9 mouse cellular contexts compared by ENCODE assay signal in the genomic region with DNA sequence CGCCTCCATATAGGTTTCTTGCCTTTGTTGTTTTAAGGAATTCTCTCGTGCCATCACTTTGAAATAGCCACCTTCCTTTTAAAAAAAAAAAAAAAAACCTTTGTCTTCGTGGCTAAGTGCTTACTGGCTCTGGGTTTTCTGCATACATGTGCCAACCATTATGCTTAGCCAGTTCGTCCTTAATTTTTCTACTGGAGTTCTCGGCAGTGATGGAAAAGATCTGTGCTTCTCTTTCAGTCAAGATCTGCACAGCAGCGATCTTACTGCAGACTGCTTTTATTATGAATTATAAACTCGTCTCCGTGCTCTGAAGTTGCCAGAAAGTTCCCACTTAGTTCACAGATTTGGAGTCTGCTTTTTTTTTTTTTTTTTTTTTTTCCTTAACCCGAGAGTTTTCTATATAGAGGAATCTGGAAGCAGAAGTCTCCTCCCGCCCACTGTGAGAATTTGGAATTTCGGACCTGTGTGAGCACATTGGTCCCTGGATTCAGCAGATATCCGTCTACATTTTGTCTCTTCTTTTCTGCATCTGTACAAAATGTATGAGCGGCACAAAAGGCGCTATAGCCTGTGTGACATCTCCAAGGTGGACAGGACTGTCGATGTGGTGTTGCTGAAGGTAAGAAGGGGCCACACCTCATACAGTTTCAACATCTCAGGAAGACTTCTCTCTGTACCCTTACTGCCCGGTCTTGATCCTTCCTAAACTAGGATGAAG.
DNase-seq lines count a peak whose midpoint lies in the region; ATAC-seq and TF ChIP-seq lines count a peak whose summit lies in the region.
"Had no signal": no experiment of that assay in that cellular context is flagged by ENCODE, and none has a peak within 500 bp of the region (broad histone marks: within the 10 kb centered on the region; RNA-seq: fewer than 3 reads in every experiment).

No protein-coding gene starts in this region.

- H3K27me3 ChIP-seq in C2C12 (ENCODE audit: control insufficient read depth, insufficient read depth, insufficient read length): no peaks in the 10 kb centered on the region
- no peaks in the 10 kb centered on the region for H3K27me3 ChIP-seq in heart, embryonic 16.5 days (ENCODE audit: control insufficient read depth, insufficient read depth, low read length)
- no peaks in the 10 kb centered on the region for H3K27me3 ChIP-seq in liver, embryonic 16.5 days (ENCODE audit: control insufficient read depth, insufficient read depth, low read depth, low read length)

- DNase-seq in gastrocnemius, adult 2 months: no peak
- DNase-seq in gastrocnemius, postnatal 36 days: no peak
- no peak for DNase-seq in yolk sac, embryonic 10.5 days (ENCODE audit: low spot score)
- no peak for DNase-seq in layer of hippocampus, postnatal 14 days (ENCODE audit: low spot score in 2 of 2)
- DNase-seq: thymus, postnatal 4 days had no signal

- H3K4me3 ChIP-seq in gastrocnemius, adult 2 months: peak overlapping the region; percentile 72
- peak overlapping the region; percentile 23 for H3K4me3 ChIP-seq in C2C12 (ENCODE audit: insufficient read depth, poor library complexity, severe bottlenecking)
- H3K4me3 ChIP-seq in heart, embryonic 16.5 days (ENCODE audit: low read length): peak overlapping the region; percentile 41
- no peak overlapping the region for H3K4me3 ChIP-seq in liver, embryonic 16.5 days (ENCODE audit: low read depth, low read length)

- TF ChIP-seq CTCF in gastrocnemius, adult 2 months (IDR thresholded peaks at IDR 0.05): no peak
- TF ChIP-seq CTCF in C2C12 (IDR thresholded peaks at IDR 0.05; ENCODE audit: control insufficient read depth, insufficient read depth, insufficient read length): no peak

- peaks cover 50% of the 10 kb centered on the region for H3K79me2 ChIP-seq in C2C12 (ENCODE audit: control insufficient read depth, insufficient read depth)

- peak overlapping the region; percentile 60 for H3K4me2 ChIP-seq in heart, embryonic 16.5 days (ENCODE audit: low read depth, low read length)
- H3K4me2 ChIP-seq in liver, embryonic 16.5 days (ENCODE audit: low read depth, low read length): peak overlapping the region; percentile 39

- peaks cover 8% of the 10 kb centered on the region for H3K79me3 ChIP-seq in C2C12 (ENCODE audit: low read depth)

- no peak for ATAC-seq in heart, embryonic 16.5 days (replicated peaks; ENCODE audit: extremely low read depth, insufficient read depth, low FRiP score)
- ATAC-seq in liver, embryonic 16.5 days (ENCODE audit: low read depth): no peak
- ATAC-seq in granulocyte monocyte progenitor cell, adult 5-6 weeks (replicated peaks; ENCODE audit: poor library complexity, severe bottlenecking): no peak

- peak overlapping the region; percentile 50 for H3K9ac ChIP-seq in heart, embryonic 16.5 days (ENCODE audit: low read length)
- H3K9ac ChIP-seq in liver, embryonic 16.5 days (ENCODE audit: low read depth, low read length): no peak overlapping the region

- intact Hi-C loops in gastrocnemius, adult 2 months (cut with DNase I): no loop called here
- intact Hi-C loops in gastrocnemius, postnatal 36 days (cut with DNase I): no loop called here

- H3ac ChIP-seq in C2C12 (ENCODE audit: control insufficient read depth, insufficient read length, low read depth): peak overlapping the region; percentile 77

- H3K4me1 ChIP-seq in heart, embryonic 16.5 days (ENCODE audit: control insufficient read depth, insufficient read depth, low read length): peaks cover 41% of the 10 kb centered on the region
- peaks cover 20% of the 10 kb centered on the region for H3K4me1 ChIP-seq in liver, embryonic 16.5 days (ENCODE audit: control insufficient read depth, low read depth, low read length)

- H3K9me3 ChIP-seq in heart, embryonic 16.5 days (replicated peaks; ENCODE audit: control insufficient read depth, low read length): no peaks in the 10 kb centered on the region
- H3K9me3 ChIP-seq in liver, embryonic 16.5 days (replicated peaks; ENCODE audit: control insufficient read depth, low read length): no peaks in the 10 kb centered on the region

- 45% methylated on average over 16 of the region's 16 CpGs for WGBS in heart, embryonic 16.5 days
- 66% methylated on average over 16 of the region's 16 CpGs for WGBS in liver, embryonic 16.5 days (ENCODE audit: insufficient replicate concordance)

- no peaks in the 10 kb centered on the region for H3K36me3 ChIP-seq in C2C12 (ENCODE audit: control insufficient read depth, insufficient read depth)
- no peaks in the 10 kb centered on the region for H3K36me3 ChIP-seq in heart, embryonic 16.5 days (ENCODE audit: control insufficient read depth, insufficient read depth)
- no peaks in the 10 kb centered on the region for H3K36me3 ChIP-seq in liver, embryonic 16.5 days (ENCODE audit: control insufficient read depth, insufficient read depth)

- peak overlapping the region; percentile 85 for H3K27ac ChIP-seq in gastrocnemius, adult 2 months
- H3K27ac ChIP-seq in heart, embryonic 16.5 days (ENCODE audit: low read length): peak overlapping the region; percentile 82
- no peak overlapping the region for H3K27ac ChIP-seq in liver, embryonic 16.5 days (ENCODE audit: low read length)

TF ChIP-seq in C2C12, 6 proteins besides CTCF, POLR2A, EP300 and RAD21:
- TF ChIP-seq FOSL1 (IDR thresholded peaks at IDR 0.05; ENCODE audit: insufficient read depth, low read length, poor library complexity, severe bottlenecking): no peak
- no peak for TF ChIP-seq MYOG (IDR thresholded peaks at IDR 0.05; ENCODE audit: control insufficient read depth, extremely low read depth, insufficient read length)
- no peak for TF ChIP-seq CEBPB (IDR thresholded peaks at IDR 0.05; ENCODE audit: low read depth)
- TF ChIP-seq MAX (IDR thresholded peaks at IDR 0.05): no peak
- TF ChIP-seq MYOD1 (IDR thresholded peaks at IDR 0.05; ENCODE audit: control insufficient read depth, insufficient read length, low read depth): no peak
- TF ChIP-seq USF1 (IDR thresholded peaks at IDR 0.05; ENCODE audit: low read depth): no peak
TF ChIP-seq in C2C12: peak in this region for 0.
